Comparison of ENCODE assay signal across 8 mouse cellular contexts in genomic region chr11:117658974-117659373, GRCm38 (mm10). TPM values are rescaled to one million over a fixed set of nuclear protein-coding genes. Genes with fewer than 3 reads are reported as not detected.
DNase-seq lines count a peak whose midpoint lies in the region; ATAC-seq and TF ChIP-seq lines count a peak whose summit lies in the region.

No protein-coding gene starts in this region.

- 44% methylated on average over 4 of the region's 4 CpGs for WGBS in forebrain, embryonic 12.5 days
- WGBS in forebrain, embryonic 11.5 days = 62% methylated on average over 4 of the region's 4 CpGs
- 56% methylated on average over 4 of the region's 4 CpGs for WGBS in midbrain, embryonic 12.5 days
- 54% methylated on average over 4 of the region's 4 CpGs for WGBS in midbrain, embryonic 11.5 days
- WGBS in kidney, embryonic 16.5 days = 58% methylated on average over 4 of the region's 4 CpGs
- WGBS in intestine, postnatal 0 days = 63% methylated on average over 4 of the region's 4 CpGs

- 0 out of 2 replicates have a peak overlapping the region, but pooled peaks have one; percentile 26 for H3K4me2 ChIP-seq in forebrain, embryonic 12.5 days
- no peak overlapping the region for H3K4me2 ChIP-seq in forebrain, embryonic 11.5 days (ENCODE audit: low read depth, low read length, severe bottlenecking)
- H3K4me2 ChIP-seq in midbrain, embryonic 12.5 days (replicated peaks) = peak overlapping the region; percentile 35
- H3K4me2 ChIP-seq in midbrain, embryonic 11.5 days = no peak overlapping the region
- no peak overlapping the region for H3K4me2 ChIP-seq in kidney, embryonic 16.5 days (replicated peaks; ENCODE audit: low read depth, low read length)
- H3K4me2 ChIP-seq in intestine, postnatal 0 days (replicated peaks; ENCODE audit: low read depth) = no peak overlapping the region

- peaks cover 38% of the 10 kb centered on the region for H3K4me1 ChIP-seq in forebrain, embryonic 12.5 days
- peaks cover 9% of the 10 kb centered on the region for H3K4me1 ChIP-seq in forebrain, embryonic 11.5 days (replicated peaks; ENCODE audit: control insufficient read depth, insufficient read depth, low read length)
- H3K4me1 ChIP-seq in midbrain, embryonic 12.5 days = peaks cover 33% of the 10 kb centered on the region
- H3K4me1 ChIP-seq in midbrain, embryonic 11.5 days (ENCODE audit: control insufficient read depth, insufficient read depth, low read length) = peaks cover 16% of the 10 kb centered on the region
- peaks cover 14% of the 10 kb centered on the region for H3K4me1 ChIP-seq in kidney, embryonic 16.5 days (ENCODE audit: insufficient read depth, low read length)
- 0 out of 2 replicates have a peak, but pooled peaks cover 7% of the 10 kb centered on the region for H3K4me1 ChIP-seq in intestine, postnatal 0 days (replicated peaks; ENCODE audit: control insufficient read depth, insufficient read depth, low read length)

- no peak for TF ChIP-seq CTCF in intestine, postnatal 0 days (IDR thresholded peaks at IDR 0.05; ENCODE audit: low read depth)

- no peak for ATAC-seq in forebrain, embryonic 12.5 days (ENCODE audit: low FRiP score)
- no peak for ATAC-seq in forebrain, embryonic 11.5 days (replicated peaks; ENCODE audit: low FRiP score)
- no peak for ATAC-seq in midbrain, embryonic 12.5 days (ENCODE audit: low FRiP score, low read depth)
- no peak for ATAC-seq in midbrain, embryonic 11.5 days (ENCODE audit: low FRiP score)
- no peak for ATAC-seq in kidney, embryonic 16.5 days (ENCODE audit: low FRiP score, low TSS enrichment)
- no peak for ATAC-seq in intestine, postnatal 0 days

- H3K4me3 ChIP-seq in forebrain, embryonic 12.5 days (replicated peaks) = no peak overlapping the region
- H3K4me3 ChIP-seq in forebrain, embryonic 11.5 days (ENCODE audit: low read depth, low read length) = no peak overlapping the region
- 0 out of 2 replicates have a peak overlapping the region, but pooled peaks have one; percentile 2 for H3K4me3 ChIP-seq in midbrain, embryonic 12.5 days
- no peak overlapping the region for H3K4me3 ChIP-seq in midbrain, embryonic 11.5 days (ENCODE audit: low read depth, low read length)
- H3K4me3 ChIP-seq in kidney, embryonic 16.5 days (ENCODE audit: low read length) = no peak overlapping the region
- no peak overlapping the region for H3K4me3 ChIP-seq in intestine, postnatal 0 days (ENCODE audit: low read depth, low read length)

- no peaks in the 10 kb centered on the region for H3K9me3 ChIP-seq in forebrain, embryonic 12.5 days
- H3K9me3 ChIP-seq in forebrain, embryonic 11.5 days (ENCODE audit: control insufficient read depth, low read length) = no peaks in the 10 kb centered on the region
- no peaks in the 10 kb centered on the region for H3K9me3 ChIP-seq in midbrain, embryonic 12.5 days
- H3K9me3 ChIP-seq in midbrain, embryonic 11.5 days (ENCODE audit: control insufficient read depth, low read length) = no peaks in the 10 kb centered on the region
- no peaks in the 10 kb centered on the region for H3K9me3 ChIP-seq in kidney, embryonic 16.5 days (ENCODE audit: low read length)
- no peaks in the 10 kb centered on the region for H3K9me3 ChIP-seq in intestine, postnatal 0 days (ENCODE audit: control insufficient read depth)

- H3K9ac ChIP-seq in forebrain, embryonic 12.5 days = no peak overlapping the region
- no peak overlapping the region for H3K9ac ChIP-seq in forebrain, embryonic 11.5 days (ENCODE audit: low read length)
- H3K9ac ChIP-seq in midbrain, embryonic 12.5 days (replicated peaks) = no peak overlapping the region
- no peak overlapping the region for H3K9ac ChIP-seq in midbrain, embryonic 11.5 days (ENCODE audit: low read length)
- H3K9ac ChIP-seq in kidney, embryonic 16.5 days (replicated peaks; ENCODE audit: low read length) = no peak overlapping the region
- no peak overlapping the region for H3K9ac ChIP-seq in intestine, postnatal 0 days (ENCODE audit: low read depth, low read length)

- DNase-seq in forebrain, embryonic 11.5 days (ENCODE audit: low spot score) = no peak
- no peak for DNase-seq in midbrain, embryonic 11.5 days (ENCODE audit: low spot score, missing footprints)
- peak; percentile 68 to 71 for DNase-seq in right cerebral cortex, postnatal 10 days (ENCODE audit: low spot score in 2 of 2)
- DNase-seq in natural killer cell, adult 2 months (ENCODE audit: low spot score in 2 of 2) = no peak

- no peaks in the 10 kb centered on the region for H3K27me3 ChIP-seq in forebrain, embryonic 12.5 days
- H3K27me3 ChIP-seq in forebrain, embryonic 11.5 days (ENCODE audit: control insufficient read depth, insufficient read depth, low read length) = no peaks in the 10 kb centered on the region
- H3K27me3 ChIP-seq in midbrain, embryonic 12.5 days = no peaks in the 10 kb centered on the region
- no peaks in the 10 kb centered on the region for H3K27me3 ChIP-seq in midbrain, embryonic 11.5 days (ENCODE audit: control insufficient read depth, insufficient read depth, low read length)
- H3K27me3 ChIP-seq in kidney, embryonic 16.5 days (ENCODE audit: insufficient read depth, low read length) = no peaks in the 10 kb centered on the region
- no peaks in the 10 kb centered on the region for H3K27me3 ChIP-seq in intestine, postnatal 0 days (replicated peaks; ENCODE audit: control insufficient read depth, insufficient read depth, low read length)

- H3K27ac ChIP-seq in forebrain, embryonic 12.5 days = 0 out of 2 replicates have a peak overlapping the region, but pooled peaks have one; percentile 25
- no peak overlapping the region for H3K27ac ChIP-seq in forebrain, embryonic 11.5 days (ENCODE audit: low read depth, low read length)
- no peak overlapping the region for H3K27ac ChIP-seq in midbrain, embryonic 12.5 days (replicated peaks)
- H3K27ac ChIP-seq in midbrain, embryonic 11.5 days (ENCODE audit: low read depth, low read length) = no peak overlapping the region
- H3K27ac ChIP-seq in kidney, embryonic 16.5 days (ENCODE audit: low read length) = 0 out of 2 replicates have a peak overlapping the region, but pooled peaks have one; percentile 15
- H3K27ac ChIP-seq in intestine, postnatal 0 days (ENCODE audit: low read depth, low read length) = no peak overlapping the region

- H3K36me3 ChIP-seq in forebrain, embryonic 12.5 days (replicated peaks) = no peaks in the 10 kb centered on the region
- H3K36me3 ChIP-seq in forebrain, embryonic 11.5 days (ENCODE audit: control insufficient read depth, insufficient read depth, low read length) = no peaks in the 10 kb centered on the region
- H3K36me3 ChIP-seq in midbrain, embryonic 12.5 days = no peaks in the 10 kb centered on the region
- no peaks in the 10 kb centered on the region for H3K36me3 ChIP-seq in midbrain, embryonic 11.5 days (ENCODE audit: control insufficient read depth, insufficient read depth, low read length)
- H3K36me3 ChIP-seq in kidney, embryonic 16.5 days (ENCODE audit: insufficient read depth, low read length) = no peaks in the 10 kb centered on the region
- no peaks in the 10 kb centered on the region for H3K36me3 ChIP-seq in intestine, postnatal 0 days (ENCODE audit: control insufficient read depth, insufficient read depth)

RNA-seq across cellular contexts. Expression of gene Tnrc6c, which starts 4.9 kb away (rescaled TPM):
- polyA plus RNA-seq in forebrain, embryonic 12.5 days (2016; fragmentation: Nextera tagmentation; extraction: Ambion mirVana) = 23.7 and 25.0 TPM in 2 replicates
- polyA plus RNA-seq in forebrain, embryonic 11.5 days (2014; fragmentation: Nextera tagmentation; extraction: Ambion mirVana) = 18.5 and 18.8 TPM in 2 replicates
- 24.3 and 26.4 TPM in 2 replicates for polyA plus RNA-seq in midbrain, embryonic 12.5 days (2016; fragmentation: Nextera tagmentation; extraction: Ambion mirVana)
- 14.6 and 15.1 TPM in 2 replicates for polyA plus RNA-seq in midbrain, embryonic 11.5 days (2014; fragmentation: Nextera tagmentation; extraction: Ambion mirVana)
- 9.1 and 10.7 TPM in 2 replicates for polyA plus RNA-seq in kidney, embryonic 16.5 days (2015; fragmentation: Nextera tagmentation; extraction: Ambion mirVana)
- polyA plus RNA-seq in intestine, postnatal 0 days (2015; fragmentation: Nextera tagmentation; extraction: Ambion mirVana) = 6.1 and 6.9 TPM in 2 replicates

Comparison
In these comparisons a context has a peak if more than half of its experiments do, and no peak if none do; other contexts are left out.
1. H3K27ac ChIP-seq: peak in forebrain, embryonic 12.5 days (single experiment) and kidney, embryonic 16.5 days (single experiment); none in forebrain, embryonic 11.5 days (single experiment), midbrain, embryonic 12.5 days (single experiment), midbrain, embryonic 11.5 days (single experiment) and intestine, postnatal 0 days (single experiment).
2. H3K4me2 ChIP-seq: peak in forebrain, embryonic 12.5 days (single experiment) and midbrain, embryonic 12.5 days (single experiment); none in forebrain, embryonic 11.5 days (single experiment), midbrain, embryonic 11.5 days (single experiment), kidney, embryonic 16.5 days (single experiment) and intestine, postnatal 0 days (single experiment).
3. DNase-seq: peak in right cerebral cortex, postnatal 10 days (2 of 2); none in forebrain, embryonic 11.5 days (single experiment), midbrain, embryonic 11.5 days (single experiment) and natural killer cell, adult 2 months (0 of 2).